Mouse (Mus musculus) olfactory bulb, adult 2 months (tissue): ENCODE measurements around the gene Mapkapk5.

Source experiments
- CTCF ChIP-seq: fragments of 200-500 bp; IDR thresholded peaks from 2 replicates; pipeline ENCODE4 v1.5.1; 2012; ENCODE audit warnings: low read depth, mild to moderate bottlenecking, low read length, moderate library complexity; ENCODE audit not compliant: insufficient read depth
- POLR2A ChIP-seq: fragments of 200-500 bp; IDR thresholded peaks from 2 replicates; pipeline ENCODE4 v1.6.1; 2012; ENCODE audit warnings: mild to moderate bottlenecking, low read depth, low read length, moderate library complexity; ENCODE audit not compliant: insufficient read depth

GRCm38 (mm10) chr5:121546530-121546895 lies 808 bp upstream of the Mapkapk5 start:
- TF ChIP-seq CTCF (no peak), POLR2A (no peak)
